Mouse (Mus musculus): ENCODE data around the gene Diaph2.
A peak's percentile ranks its signal among the peaks of the same experiment; 100 is the strongest.
"Not testable (repeated sequence)": the region's sequence is repeated elsewhere in the genome, so short reads cannot be mapped to it uniquely, and the experiment has no call there.

The Diaph2 gene

DNA sequence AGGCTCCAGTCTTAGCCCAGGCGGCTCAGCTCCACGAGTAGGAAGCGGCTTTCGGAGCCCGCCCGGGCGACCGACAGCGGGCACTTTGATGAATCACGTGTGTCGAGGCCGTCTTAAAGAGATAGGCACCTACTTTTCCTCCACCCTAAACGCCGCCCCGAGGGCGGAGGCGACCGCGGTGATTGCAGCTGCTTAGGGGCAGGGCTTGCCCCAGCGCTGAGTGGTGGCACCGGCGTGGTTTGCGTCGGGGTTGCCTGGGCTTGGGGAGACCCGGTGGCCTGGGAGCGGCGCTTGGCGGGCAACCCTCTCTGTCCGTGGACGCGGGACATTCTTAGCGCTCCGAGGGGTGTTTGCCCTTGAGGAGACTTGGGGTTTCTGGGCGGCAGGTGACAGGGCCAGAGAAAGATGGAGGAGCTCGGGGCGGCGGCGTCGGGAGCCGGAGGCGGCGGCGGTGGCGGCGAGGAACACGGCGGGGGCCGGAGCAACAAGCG lies at the start of gene Diaph2:
Diaph2 (plus strand) TSS at position 172 of the 491 bp plus-strand sequence.
- DNase-seq: peak; percentile 86 to 90

DNA sequence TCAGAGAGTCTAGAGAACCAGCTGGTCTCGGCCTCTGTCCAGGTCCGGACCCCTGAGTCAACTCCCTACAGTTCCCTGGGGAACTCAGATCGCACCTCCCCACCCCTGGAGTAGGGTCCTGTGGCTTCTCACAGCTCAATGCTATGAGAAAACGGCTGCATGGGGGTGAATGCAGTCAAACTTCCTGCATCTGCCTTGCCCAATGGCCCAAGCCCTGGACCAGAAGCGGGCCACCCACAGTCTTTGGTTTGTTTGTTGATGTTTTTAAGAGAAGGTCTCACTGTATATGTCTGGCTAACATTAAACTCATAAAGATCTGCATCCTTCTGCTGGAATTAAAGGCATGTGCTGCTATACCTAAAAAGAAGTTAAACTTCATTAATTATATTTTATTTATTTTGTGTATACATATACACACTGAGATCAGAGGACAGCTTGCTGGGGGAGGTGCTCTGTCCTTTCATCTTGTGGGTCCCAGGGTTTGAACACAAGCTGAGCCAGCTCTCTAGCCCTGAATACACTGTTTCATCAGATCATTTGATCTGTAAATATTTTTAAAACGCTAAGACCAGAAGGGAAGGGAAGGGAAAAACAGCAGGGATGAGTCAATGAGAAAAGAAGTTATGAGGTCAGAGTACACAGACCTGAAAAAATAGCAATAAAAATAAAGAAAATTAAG lies 47.8 kb upstream of the Diaph2 start:
- DNase-seq: peak in 1 of 2 experiments; percentile 17

DNA sequence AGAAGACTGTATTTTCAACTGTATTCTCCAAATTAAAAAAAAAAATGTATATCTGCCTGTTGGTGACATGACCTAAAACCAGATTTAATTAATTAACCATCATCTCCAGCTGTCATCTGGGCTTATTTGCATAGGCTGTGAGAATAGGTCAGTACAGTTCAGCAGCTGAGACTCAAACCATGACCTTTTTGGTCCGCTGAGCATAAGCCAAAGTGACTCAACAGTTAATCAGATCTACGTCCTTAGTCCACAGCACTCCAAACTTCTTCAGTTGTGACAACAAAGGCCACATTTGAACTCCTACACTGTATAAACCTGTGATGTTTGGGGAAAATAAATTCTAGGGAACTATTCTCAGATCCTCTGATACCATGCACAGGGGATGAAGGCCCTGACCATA lies 39.9 kb upstream of the Diaph2 start:
- no peak for DNase-seq

DNA sequence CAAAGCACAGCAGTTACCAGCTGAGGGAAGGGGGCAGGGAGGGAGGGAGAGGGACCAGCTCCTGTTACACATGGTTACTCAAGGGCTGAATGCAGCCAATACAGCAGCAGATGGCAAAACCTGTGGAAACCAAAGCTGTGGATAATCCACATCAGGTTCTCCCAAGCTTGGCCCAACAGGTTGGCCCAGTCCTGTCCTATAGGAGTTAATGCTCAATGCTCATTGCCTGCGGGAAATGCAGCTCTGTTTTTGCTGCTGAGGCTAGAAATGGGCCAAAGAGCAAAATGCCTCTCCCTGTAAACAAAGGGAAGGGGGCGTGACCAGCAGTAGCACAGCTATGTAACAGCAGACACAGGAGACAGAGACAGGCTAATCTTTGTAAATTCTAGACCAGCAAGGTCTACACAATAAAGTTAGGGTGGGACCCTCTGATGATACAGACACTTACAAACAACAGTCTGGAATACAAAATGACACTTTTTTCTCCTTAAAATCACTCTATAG lies 20.8 kb upstream of the Diaph2 start:
- no peak for DNase-seq

DNA sequence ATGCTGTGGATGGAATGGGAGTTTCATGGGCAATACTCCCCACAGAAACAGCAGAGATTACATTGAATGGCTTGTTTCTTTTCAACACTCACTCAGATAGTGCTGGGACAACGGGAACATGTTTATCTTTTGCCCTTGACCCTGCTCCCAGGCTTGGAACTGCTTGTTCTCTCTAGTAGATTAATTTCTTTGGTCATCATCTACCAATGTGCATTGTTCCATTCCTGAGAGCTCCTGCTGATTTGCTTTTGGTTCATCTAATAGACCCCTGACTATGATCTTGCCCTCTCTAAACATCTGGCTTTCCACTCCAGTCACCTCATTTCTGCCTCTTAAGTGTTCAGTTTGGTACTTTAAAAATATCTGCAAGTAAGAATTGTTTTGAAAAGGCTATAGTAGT lies 13.0 kb upstream of the Diaph2 start:
- no peak for DNase-seq

DNA sequence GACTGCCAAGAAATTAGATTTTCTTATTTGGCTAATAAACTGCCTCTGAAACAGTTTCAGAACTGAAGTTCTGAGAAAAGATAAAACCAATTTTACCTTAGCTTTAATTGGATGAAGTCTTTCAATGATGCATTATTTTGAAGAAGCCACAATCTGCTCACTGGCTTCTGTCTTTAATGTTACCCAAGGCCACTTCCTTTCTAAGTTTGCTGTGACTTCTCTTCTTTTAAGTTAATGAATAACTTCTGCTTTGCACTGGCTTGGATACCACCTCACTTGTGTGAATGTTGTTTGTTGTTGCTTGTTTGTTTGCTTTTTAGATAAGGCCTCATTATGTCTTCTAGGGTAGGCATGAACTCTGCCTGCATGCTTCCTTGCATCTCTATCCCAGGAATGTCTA lies 10.3 kb upstream of the Diaph2 start:
- no peak for DNase-seq

DNA sequence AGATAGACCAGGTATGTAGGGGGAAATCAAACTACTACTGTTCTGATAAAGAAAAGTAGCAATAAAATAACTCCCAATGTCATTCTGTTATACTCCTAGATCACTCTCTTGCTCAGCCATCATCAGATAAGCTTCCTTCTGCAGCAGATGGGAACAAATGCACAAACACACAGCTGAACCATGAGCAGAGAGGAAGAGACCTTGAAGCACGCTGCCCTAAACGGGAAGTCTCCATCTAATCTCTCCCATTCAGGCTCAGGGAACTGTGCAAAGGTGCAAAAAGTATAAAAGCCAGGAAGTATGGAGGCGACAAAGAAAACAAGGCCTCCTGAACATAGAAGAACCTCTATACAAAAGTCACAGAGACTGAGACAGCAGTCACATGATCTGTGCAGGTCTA lies 6.6 kb upstream of the Diaph2 start:
- DNase-seq: no peak

DNA sequence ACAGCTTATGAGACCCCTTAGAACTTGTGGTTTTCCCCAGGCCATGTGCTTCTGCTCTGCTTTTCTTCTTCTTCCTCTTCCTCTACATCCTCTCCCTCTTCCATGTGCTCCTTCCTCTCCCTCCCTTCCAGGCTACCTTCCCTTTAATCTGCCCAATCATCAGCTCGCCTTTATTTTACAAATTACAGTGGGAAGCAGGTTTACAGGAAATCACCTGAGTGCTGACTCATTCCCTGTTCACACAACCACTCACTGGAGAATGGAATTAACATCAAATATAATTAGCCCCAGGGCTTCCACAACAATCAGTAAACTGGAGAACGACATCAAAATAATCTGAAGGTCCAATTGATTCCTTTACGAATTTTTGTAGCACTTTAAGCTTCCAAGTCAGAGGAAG lies 3.6 kb upstream of the Diaph2 start:
- no peak for DNase-seq

DNA sequence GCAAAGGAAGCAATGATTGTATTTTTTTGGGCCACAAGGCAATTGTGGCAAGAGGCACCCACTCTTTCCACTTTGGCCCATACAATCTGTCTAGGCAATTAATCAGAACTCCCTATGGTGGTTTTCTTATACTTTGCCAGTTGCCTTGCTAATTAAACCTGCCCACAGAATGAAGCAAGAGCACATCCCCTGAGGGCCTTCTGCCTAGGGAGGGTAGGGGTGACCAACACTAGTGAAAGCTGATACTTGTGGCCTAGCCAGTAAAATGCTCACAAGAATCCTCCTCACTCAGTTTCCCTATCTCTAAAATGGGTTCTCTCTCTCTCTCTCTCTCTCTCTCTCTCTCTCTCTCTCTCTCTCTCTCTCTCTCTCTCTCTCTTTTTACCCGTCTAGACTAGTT lies 440 bp upstream of the Diaph2 start:
- DNase-seq: no peak

DNA sequence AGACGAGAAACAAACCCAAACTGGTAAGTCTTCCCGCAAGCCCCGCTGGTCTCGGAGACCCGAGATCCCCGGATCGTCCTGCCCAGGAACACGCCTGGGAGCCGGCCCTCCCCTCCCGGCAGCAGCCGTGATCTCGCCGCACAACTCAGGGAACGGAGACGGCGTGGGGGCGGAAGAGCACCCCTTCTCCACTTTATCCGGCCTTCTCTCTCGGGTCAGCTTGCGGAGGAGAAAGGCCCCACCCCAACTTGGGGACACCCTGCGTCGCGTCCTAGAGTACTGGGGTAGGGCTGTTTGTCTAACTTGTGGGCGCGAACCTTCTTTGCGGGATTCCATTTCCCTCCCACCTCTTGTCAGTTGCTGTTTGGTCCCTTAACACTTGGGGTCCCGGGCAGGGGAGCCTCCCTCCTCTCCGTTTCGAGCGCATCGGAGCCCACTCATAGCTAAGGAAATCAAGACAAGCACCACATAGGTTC lies 590 bp downstream of the Diaph2 start:
- DNase-seq: peak; percentile 32 to 35

DNA sequence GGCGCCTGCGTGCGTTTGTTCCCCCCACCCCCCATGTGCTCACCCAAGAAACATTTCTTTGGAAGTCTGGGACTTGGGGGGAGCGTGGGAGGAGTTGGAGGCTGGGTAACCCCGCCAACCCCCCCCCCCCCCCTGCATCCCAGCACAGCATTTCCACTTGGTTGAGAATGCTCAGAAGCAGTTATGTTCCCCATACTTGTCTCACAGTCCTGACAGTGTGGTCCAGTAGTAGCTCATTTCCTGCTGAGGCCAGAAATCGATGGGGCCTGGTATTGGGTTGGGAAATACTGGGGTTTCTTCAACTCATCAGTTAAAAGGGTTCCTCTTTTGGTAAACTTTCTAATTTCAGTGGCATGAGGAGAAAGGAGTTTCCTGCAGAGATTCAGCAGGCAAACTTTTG lies 1.1 kb downstream of the Diaph2 start:
- DNase-seq: no peak

DNA sequence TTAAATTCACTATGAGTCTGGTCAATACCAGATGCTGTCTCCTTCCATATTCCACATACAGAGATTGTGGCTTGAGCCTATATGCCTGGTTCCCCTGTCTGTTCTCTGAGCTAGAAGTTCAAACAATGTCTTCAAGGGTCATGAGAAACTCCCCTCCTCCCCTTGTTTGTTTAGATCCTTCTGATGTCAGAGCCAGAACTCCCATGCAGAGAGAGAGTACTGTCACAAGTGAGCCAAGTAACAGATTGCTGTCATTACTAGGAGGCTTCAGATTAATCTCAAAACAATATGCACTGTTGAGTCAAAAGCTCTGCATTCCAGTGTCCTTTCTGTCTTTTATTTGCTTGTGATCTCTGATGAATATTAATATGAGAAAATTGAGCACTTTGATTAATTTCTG lies 7.1 kb downstream of the Diaph2 start:
- DNase-seq: no peak

DNA sequence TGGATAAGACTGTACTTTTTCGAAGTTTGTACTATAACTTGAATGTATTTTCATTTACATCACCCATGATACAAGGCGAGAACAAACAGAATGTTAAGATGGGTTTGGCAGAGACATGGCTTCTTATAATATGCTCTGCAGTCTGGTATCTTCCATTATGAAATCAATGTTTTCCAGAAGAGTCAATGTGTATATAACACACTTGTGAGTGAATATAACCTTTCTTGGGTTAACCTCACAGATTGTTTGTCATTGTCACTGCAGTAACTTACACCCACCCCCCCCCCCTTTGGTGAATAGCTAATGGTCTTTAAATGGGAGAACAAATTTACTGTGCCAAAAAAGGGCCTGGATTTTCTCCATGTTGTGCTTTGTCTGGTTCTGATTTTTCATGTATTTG lies 13.1 kb downstream of the Diaph2 start:
- no peak for DNase-seq

DNA sequence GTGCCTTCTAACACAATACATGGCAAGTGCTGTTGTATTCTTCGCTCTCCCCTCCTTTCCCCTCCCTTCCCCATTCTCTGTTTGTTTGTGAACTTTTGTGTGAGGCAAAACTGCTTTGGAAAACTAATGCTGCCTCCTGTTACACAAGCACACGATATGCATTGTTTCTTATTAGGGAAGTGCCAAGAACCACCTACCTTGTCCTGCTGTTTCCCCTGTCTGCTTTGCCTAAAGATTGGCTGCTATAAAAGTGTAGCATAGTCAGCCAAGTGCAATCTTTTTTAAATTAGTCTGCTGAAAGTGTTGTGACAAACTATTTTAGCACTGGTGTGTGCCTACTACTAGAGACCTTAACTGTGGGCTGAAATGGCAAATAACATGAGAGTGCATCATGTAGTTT lies 15.8 kb downstream of the Diaph2 start:
- DNase-seq: no peak

DNA sequence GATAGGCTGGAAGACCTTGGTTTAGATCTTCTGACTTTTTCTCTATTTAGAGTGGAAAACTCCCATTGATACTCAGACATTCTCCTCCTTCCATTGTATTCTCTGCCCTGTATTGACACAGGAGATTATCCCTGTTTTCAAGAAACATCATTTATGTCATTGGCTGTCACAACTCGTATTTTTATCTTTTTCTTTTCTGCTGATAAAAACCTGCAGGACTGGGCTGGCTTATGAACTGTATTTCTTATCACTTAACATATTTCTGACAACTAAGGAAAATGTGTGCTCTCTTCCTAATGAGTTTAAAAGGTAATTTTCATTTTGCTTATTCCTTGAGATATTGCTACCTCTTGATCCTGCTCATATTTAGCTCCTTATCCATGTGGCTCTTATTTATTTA lies 17.3 kb downstream of the Diaph2 start:
- no peak for DNase-seq

DNA sequence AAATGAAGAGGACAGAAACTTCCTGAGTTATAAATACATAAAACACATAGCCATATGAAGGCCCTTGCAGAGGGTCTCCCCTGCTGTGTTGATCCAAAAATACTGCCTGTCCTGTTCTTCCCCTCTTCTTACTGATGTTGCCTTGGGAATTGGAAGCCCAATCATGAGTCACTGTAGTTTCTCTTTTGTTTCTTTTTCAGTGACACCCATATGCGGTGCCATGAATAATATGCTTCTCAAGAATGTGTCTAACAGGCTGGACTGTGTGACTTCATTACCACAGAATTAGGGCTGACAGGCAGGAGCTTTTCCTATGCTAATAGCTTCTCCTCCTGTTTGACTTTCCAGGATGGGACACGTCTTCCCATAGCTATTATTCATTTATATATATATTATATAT lies 21.1 kb downstream of the Diaph2 start:
- DNase-seq: no peak

DNA sequence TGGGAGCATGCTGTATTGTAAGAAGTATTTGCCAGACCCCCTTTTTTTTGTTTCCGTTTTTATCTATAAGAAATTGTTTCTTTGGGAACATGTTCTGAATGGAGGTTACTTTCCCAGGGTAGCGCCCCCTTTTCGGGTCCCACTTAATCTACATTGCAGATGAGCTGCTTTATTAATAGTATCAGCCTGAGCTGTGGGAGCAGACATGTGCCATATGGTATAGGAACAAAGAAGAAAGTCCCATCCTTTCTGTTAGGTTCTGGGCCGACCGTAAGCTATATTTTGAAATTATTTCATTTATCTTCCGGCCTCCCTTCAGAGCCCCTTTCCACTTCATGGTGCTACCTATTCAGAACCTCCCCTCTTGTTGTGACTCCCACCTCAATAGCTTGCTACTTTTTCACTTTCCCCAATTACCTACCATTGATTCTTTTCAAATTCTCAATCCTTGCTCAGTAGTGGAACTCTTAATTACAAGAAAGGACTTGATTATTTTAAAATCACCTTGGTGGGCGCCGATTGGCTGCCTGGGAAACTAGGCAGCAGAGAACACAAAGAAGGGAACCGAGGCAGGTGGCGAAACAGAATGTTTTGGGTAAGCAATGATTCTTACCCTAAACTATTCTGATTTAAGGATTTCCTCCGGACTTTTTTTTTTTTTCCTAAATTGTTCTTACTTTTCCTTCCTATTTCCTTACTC lies 24.2 kb downstream of the Diaph2 start:
- DNase-seq: no peak

DNA sequence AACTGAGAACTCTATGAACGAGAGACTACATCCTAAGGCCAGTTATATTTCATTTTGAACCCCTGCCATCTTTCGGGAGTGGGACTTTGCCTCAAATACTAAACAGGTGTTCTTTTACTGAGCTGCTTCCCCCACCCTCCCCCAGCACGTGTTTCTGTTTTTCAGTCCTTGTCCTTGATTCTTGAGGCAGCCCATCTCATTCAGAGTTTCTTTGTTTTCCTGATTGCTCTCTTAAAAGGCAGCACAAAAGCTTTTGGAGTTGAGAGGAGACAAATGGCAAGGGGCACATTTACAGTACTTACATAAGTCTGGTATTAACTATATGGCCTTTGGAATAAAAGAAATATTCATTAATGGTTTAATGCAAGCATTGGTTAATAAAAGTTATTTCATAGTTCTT lies 24.9 kb downstream of the Diaph2 start:
- DNase-seq: no peak

DNA sequence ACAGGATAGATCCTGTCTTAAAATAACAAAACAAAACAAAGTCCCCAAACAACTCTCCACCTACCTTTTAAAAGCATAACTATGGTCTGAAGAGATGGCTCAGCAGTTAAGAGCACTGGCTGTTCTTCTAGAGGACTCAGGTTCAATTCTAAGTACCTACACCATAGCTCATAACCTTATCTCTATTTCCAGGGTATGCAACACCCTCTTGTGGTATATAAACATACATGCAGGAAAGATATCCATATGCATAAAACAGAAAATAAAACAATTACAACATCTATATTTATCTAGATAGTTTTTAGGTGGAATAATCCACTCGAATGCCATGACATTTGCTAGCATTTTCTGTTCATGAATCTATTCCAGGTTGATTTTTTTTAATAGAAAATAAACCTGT lies 27.2 kb downstream of the Diaph2 start:
- no peak for DNase-seq

DNA sequence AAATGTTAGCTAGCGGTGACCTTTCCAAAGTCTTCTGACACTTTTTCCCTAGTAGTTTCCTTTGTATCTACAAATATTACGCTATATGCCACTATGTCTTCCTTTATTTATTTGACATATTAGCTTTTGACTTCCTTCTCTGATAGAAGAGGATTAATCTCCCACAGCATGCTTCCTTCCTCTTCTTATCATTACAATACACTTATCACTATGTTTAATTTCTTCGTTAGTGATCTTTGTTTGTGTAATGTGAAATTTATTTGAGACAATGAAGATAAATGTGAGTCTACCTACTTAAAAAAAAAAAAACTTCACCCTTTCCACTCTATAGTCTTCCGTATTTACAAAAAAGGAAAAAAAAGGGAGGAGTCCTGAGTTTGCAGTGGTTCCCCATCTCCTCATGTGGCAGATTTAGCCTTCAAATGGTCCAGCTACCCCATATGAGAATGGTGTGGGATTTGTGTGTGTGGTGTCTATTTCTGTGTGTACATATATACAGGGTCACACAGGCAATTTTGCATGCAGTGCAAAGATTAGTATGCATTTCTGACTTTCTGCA lies 27.9 kb downstream of the Diaph2 start:
- DNase-seq: no peak

DNA sequence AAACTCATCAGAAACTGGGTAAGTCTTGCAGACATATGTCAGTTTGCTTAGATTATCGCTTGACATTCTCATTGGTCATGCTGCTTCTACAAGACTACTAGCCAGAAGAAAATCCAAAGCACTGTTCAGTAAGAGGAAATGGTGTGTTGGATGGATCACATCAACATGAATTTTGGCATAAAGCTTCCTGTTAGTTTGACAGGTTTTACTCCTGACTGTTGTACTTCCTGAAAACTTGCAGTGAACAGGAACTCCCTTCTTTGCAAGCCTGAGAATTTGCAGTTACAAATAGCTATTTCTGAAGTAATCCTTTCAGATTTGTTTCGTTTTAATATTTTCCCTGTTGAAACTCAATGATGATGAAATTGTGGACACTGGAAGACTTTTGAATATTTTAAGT lies 32.3 kb downstream of the Diaph2 start:
- no peak for DNase-seq

DNA sequence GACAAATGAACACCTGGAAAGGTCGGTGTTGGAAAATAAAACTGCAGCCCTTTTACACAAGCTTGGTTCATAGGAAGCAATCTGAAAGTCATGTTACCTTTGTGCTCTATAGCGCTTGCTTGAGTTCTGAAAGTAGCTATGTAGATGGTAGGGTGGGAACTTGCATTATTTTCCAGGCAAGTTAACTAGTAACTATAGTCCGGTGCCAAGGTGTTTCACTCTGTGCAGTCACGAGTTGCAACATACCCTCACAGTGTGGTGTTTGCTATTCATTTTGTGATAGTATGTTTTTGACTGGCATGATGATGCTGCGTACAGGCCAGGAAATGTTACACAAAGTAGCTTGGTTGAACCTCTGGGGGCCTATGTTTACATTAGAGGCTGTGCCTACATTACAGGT lies 34.5 kb downstream of the Diaph2 start:
- DNase-seq: no peak

DNA sequence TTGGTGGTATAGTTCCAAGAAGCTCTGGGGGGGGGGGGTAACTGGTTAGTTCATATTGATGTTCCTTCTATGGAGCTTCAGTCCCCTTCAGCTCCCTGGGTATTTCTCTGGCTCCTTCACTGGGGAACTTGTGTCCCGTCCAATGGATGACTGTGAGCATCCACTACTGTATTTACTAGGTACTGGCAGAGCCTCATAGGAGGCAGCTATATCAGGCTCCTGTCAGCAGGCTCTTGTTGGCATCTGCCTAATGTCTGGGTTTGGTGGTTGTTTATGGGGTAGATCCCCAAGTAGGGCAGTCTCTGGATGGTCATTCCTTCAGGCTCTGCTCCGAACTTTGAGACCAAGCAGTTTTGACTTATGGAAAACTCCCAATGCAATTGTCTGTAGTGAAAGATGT lies 50.4 kb downstream of the Diaph2 start:
- not testable (repeated sequence) for DNase-seq

DNA sequence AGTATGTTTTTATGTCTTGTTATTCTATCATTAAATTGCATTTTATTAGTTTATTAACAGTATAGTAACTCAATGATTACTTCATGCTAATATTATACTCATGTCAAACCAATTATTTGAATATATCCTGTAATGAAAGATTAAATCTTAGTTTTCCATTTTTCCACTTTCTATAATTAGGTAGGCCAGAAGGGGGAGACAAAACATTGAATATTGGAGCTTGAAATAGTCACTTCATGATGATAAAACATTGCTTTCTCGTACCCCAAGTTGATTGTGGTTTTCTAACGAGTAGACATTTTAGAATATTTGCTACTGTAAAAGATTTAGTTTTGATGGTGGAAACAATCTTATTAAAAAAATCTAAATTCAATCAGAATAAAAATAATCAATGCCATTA lies 82.4 kb downstream of the Diaph2 start:
- DNase-seq: no peak
